ENCODE assay signal across 30 mouse cellular contexts in genomic region chr10:61158594-61158993, GRCm38 (mm10). TPM values are rescaled to one million over a fixed set of nuclear protein-coding genes. Genes with fewer than 3 reads are reported as not detected.
"Had no signal": no experiment of that assay in that cellular context is flagged by ENCODE, and none has a peak within 500 bp of the region (broad histone marks: within the 10 kb centered on the region; RNA-seq: fewer than 3 reads in every experiment).

No protein-coding gene starts in this region.

- H3K27ac ChIP-seq: heart, embryonic 10.5 days; hindbrain, embryonic 13.5 days; hindbrain, embryonic 15.5 days; hindbrain, postnatal 0 days; limb, embryonic 13.5 days; limb, embryonic 15.5 days; liver, embryonic 12.5 days; liver, embryonic 14.5 days had no signal

- DNase-seq: gastrocnemius, postnatal 14 days; gastrocnemius, postnatal 36 days; heart, adult 18-20 months; heart, postnatal 10 days; kidney, adult 11 months; kidney, adult 9 months; kidney, postnatal 14 days; layer of hippocampus, adult 9-11 months; layer of hippocampus, postnatal 36 days; left cerebral cortex, postnatal 4 days had no signal

- H3K4me2 ChIP-seq: heart, embryonic 12.5 days; hindbrain, embryonic 13.5 days; hindbrain, embryonic 15.5 days; limb, embryonic 13.5 days; limb, embryonic 15.5 days; liver, embryonic 12.5 days had no signal

- ATAC-seq: hindbrain, postnatal 0 days; intestine, embryonic 16.5 days; liver, embryonic 12.5 days had no signal

- H3K4me1 ChIP-seq: hindbrain, embryonic 13.5 days; hindbrain, embryonic 15.5 days; limb, embryonic 13.5 days; limb, embryonic 15.5 days had no signal

- H3K9me3 ChIP-seq: heart, embryonic 10.5 days; heart, embryonic 12.5 days; hindbrain, embryonic 13.5 days; hindbrain, embryonic 15.5 days; limb, embryonic 13.5 days; limb, embryonic 15.5 days; liver, embryonic 12.5 days had no signal

- H3K36me3 ChIP-seq: heart, embryonic 10.5 days; heart, embryonic 12.5 days; hindbrain, embryonic 13.5 days; hindbrain, embryonic 15.5 days; limb, embryonic 13.5 days; limb, embryonic 15.5 days; liver, embryonic 12.5 days had no signal

- H3K4me3 ChIP-seq: heart, embryonic 10.5 days; heart, embryonic 12.5 days; hindbrain, embryonic 13.5 days; hindbrain, embryonic 15.5 days; limb, embryonic 13.5 days; limb, embryonic 15.5 days; liver, embryonic 12.5 days had no signal

- H3K27me3 ChIP-seq: heart, embryonic 12.5 days; hindbrain, embryonic 13.5 days; hindbrain, embryonic 15.5 days; limb, embryonic 13.5 days; limb, embryonic 15.5 days; liver, embryonic 12.5 days had no signal

- H3K9ac ChIP-seq: heart, embryonic 12.5 days; hindbrain, embryonic 13.5 days; hindbrain, embryonic 15.5 days; limb, embryonic 13.5 days; limb, embryonic 15.5 days; liver, embryonic 12.5 days; liver, embryonic 14.5 days had no signal

RNA-seq across cellular contexts. Expression of gene Tbata, which starts 13.2 kb away (rescaled TPM):
- total RNA-seq: gastrocnemius, adult 18-20 months; gastrocnemius, adult 8-10 months; gastrocnemius, postnatal 14 days; heart, adult 18-20 months; heart, adult 8-10 months; heart, postnatal 10 days; heart, postnatal 25 days; hematopoietic stem cell, adult 5-6 weeks; liver, adult 2 months had no signal
- polyA plus RNA-seq: heart, embryonic 10.5 days; heart, embryonic 12.5 days; heart, embryonic 14.5 days; hindbrain, embryonic 13.5 days; intestine, embryonic 14.5 days; intestine, embryonic 16.5 days; limb, embryonic 11.5 days; limb, embryonic 13.5 days; liver, adult 2 months; liver, embryonic 12.5 days; liver, embryonic 14.5 days; liver, embryonic 16.5 days had no signal
